Mouse (Mus musculus) lung, adult 2 months (tissue): ENCODE measurements around the gene Cnih2.

ENCODE experiments used
- CTCF ChIP-seq: fragments of 200-500 bp; IDR thresholded peaks from 2 replicates; pipeline ENCODE4 v1.5.1; 2011; ENCODE audit warnings: mild to moderate bottlenecking, low read length, control low read depth; ENCODE audit not compliant: insufficient read depth
- POLR2A ChIP-seq: fragments of 200-500 bp; IDR thresholded peaks from 2 replicates; pipeline ENCODE4 v1.6.1; 2011; ENCODE audit warnings: low read depth, mild to moderate bottlenecking, control low read depth, low read length, borderline replicate concordance; ENCODE audit errors: extremely low read depth

DNA sequence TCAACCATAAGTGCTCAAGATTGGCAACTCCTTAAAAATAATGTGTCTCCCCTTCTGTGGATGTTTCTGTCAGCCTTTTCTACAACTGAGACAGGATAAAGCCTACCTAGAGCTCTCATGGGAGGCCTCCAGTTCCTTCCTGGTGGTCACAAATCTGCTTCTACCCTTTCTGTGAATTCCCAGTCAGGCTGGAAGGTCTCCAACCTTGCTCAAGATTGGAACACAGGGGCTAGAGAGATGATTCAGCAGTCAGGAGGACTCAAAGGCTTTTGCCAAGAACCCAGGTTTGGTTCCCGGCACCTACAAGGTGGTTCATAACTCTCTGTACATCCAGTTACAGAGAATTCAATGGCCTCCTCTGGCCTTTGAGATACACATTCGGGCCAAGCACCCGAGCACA, 24.9 kb upstream of the Cnih2 start:
- TF ChIP-seq CTCF (no peak), POLR2A (no peak)
